Mouse (Mus musculus) hindbrain, embryonic 10.5 days (tissue): ENCODE data around the gene Clcn1. TPM values are rescaled to one million over a fixed set of nuclear protein-coding genes. Genes with fewer than 3 reads are reported as not detected.

Source experiments
- DNase-seq: peaks from one replicate; pipeline ENCODE4 v3.0.0-alpha.2; 2017; ENCODE audit warnings: low spot score
- H3K27ac ChIP-seq: fragments of 300-500 bp; sonication (generic); 2 replicates; pipeline ENCODE4 v1.5.1; 2016; ENCODE audit warnings: mild to moderate bottlenecking, moderate library complexity
- H3K27me3 ChIP-seq: fragments of 300-500 bp; sonication (generic); 2 replicates; pipeline ENCODE4 v1.6.1; 2016; ENCODE audit warnings: mild to moderate bottlenecking; ENCODE audit not compliant: poor library complexity, insufficient read depth, severe bottlenecking
- H3K36me3 ChIP-seq: fragments of 300-500 bp; sonication (generic); 2 replicates; pipeline ENCODE4 v1.6.1; 2016; ENCODE audit warnings: mild to moderate bottlenecking, moderate library complexity
- H3K4me1 ChIP-seq: fragments of 300-500 bp; sonication (generic); replicated peaks from 2 replicates; pipeline ENCODE4 v1.6.1; 2016; ENCODE audit warnings: mild to moderate bottlenecking
- H3K4me3 ChIP-seq: fragments of 300-500 bp; sonication (generic); 2 replicates; pipeline ENCODE4 v1.5.1; 2016; ENCODE audit warnings: mild to moderate bottlenecking, moderate library complexity
- H3K9me3 ChIP-seq: fragments of 300-500 bp; sonication (generic); 2 replicates; pipeline ENCODE4 v1.6.1; 2016; ENCODE audit warnings: mild to moderate bottlenecking, moderate library complexity
- WGBS: fragments of 180-500 bp; shearing (Covaris S2); methylation state at CpG from one replicate; pipeline ENCODE4 v1.1.7; 2016; 5-methylcytosine and 5-hydroxymethylcytosine counted together
- polyA plus RNA-seq: library from polyadenylated mRNA; unstranded; fragments of >200 nt; fragmentation: Nextera tagmentation; extraction: Ambion mirVana; gene quantifications from 2 replicates; pipeline ENCODE4 v1.2.1, GENCODE M21; 2016

The Clcn1 gene
- polyA plus RNA-seq, result 0.94 and 1.1 TPM in 2 replicates

DNA sequence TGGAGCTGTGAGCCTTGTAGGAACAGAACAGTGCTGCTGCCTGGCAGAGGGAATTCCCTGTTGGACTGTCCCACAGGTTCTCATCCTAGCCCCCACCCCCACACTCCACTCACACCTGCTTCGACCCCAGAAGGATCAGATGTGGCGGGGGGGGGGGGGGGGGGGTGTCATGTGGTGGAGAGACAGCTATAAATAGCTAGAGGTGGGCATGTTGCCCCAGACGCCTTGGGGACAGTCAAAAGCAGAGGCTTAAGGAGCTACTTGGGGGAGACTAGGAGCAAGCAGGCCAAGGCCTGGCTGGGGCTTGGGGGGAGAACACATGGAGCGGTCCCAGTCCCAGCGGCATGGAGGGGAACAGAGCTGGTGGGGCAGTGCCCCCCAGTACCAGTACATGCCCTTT is at the start of gene Clcn1:
TSS of gene Clcn1 (plus strand) at position 238 of the 400 bp plus-strand sequence.
- H3K36me3 ChIP-seq, result peaks cover 78% of the 10 kb centered on the region
- H3K4me1 ChIP-seq, result no peaks in the 10 kb centered on the region
- no peaks in the 10 kb centered on the region for H3K9me3 ChIP-seq
- 81% methylated on average over 5 of the region's 5 CpGs for WGBS
- H3K27me3 ChIP-seq, result no peaks in the 10 kb centered on the region
- no peak for DNase-seq
- H3K4me3 ChIP-seq, result no peak within 1 kb of the TSS
- no peak within 1 kb of the TSS for H3K27ac ChIP-seq

DNA sequence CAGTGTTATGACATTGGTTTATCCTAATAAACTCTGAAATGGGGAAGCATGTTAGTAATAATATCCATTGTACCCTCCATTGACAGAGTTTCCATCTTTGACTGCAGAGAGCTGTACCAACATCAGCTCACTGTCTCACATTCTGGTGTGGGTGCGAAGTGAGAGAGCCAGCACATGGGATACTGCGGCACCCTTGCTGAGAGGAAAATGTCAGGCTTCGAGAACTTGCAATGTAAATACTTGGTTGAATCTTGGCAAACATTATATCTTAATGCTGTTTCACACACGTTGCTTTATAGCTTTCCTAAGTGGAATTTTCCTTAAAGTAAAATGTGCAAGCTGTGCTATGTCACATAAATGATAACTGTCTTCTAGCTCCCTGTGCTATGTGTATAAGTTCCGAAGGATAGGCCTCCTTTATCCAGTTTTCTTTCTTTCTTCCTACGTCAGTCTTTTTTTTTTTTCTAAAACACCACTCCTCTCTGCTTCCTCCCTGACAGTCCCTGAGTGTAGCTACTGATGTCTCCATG is 49.1 kb upstream of the Clcn1 start:
- 76% methylated on average over 6 of the region's 6 CpGs for WGBS
- Histone ChIP-seq H3K27me3 (no peaks in the 10 kb centered on the region), H3K4me3 (no peak overlapping the region), H3K4me1 (no peaks in the 10 kb centered on the region), H3K36me3 (no peaks in the 10 kb centered on the region), H3K27ac (no peak overlapping the region), H3K9me3 (no peaks in the 10 kb centered on the region)
- DNase-seq, result no peak

GRCm38 (mm10) chr6:42241311-42242045 is 45.0 kb upstream of the Clcn1 start:
- H3K27ac ChIP-seq, result no peak overlapping the region
- no peaks in the 10 kb centered on the region for H3K36me3 ChIP-seq
- H3K9me3 ChIP-seq, result no peaks in the 10 kb centered on the region
- no peak overlapping the region for H3K4me3 ChIP-seq
- peaks cover 8% of the 10 kb centered on the region for H3K4me1 ChIP-seq
- DNase-seq, result no peak
- peaks cover 4% of the 10 kb centered on the region for H3K27me3 ChIP-seq
- 75% methylated on average over 6 of the region's 6 CpGs for WGBS

DNA sequence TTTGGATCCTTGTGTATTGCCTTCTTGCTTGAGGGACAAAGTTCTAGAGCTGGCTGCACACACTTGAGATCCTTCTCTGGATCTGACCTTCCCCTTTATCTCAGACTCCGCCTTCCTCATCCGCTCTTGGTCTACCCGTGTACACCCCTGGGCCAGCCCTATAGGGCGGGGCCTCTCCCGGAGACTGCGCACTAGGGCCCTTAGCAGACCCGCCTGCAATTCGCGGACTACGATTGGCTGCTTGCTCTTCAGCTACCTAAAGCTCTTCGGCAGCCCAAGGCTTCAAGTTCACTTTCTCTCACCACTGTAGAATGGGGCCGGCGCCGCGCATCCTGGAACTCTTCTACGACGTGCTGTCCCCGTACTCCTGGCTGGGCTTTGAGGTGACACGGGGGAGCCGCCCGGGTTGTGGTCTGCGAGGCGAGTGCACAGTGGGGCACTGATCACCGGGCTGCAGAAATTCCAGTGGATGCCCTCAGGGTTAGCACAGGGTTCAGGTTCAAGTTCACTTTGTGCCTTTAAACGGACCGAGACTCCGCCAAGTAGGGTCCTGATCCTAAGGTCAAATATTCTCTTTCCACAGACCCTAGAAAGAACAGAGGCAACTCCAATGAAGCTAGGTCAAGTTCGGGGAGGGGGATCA is 40.7 kb upstream of the Clcn1 start, which contains the start of gene Gstk1:
TSS of gene Gstk1 (plus strand) at position 225 of the 643 bp plus-strand sequence.
- Histone ChIP-seq H3K27me3 (peaks cover 15% of the 10 kb centered on the region), H3K4me1 (peaks cover 17% of the 10 kb centered on the region), H3K27ac (peak within 1 kb of the TSS; percentile 64; the same call in 1 of the 2 replicates), H3K4me3 (peak within 1 kb of the TSS; percentile 62), H3K36me3 (no peaks in the 10 kb centered on the region), H3K9me3 (no peaks in the 10 kb centered on the region)
- 3% methylated on average over 28 of the region's 28 CpGs for WGBS
- DNase-seq, result peak; percentile 85

DNA sequence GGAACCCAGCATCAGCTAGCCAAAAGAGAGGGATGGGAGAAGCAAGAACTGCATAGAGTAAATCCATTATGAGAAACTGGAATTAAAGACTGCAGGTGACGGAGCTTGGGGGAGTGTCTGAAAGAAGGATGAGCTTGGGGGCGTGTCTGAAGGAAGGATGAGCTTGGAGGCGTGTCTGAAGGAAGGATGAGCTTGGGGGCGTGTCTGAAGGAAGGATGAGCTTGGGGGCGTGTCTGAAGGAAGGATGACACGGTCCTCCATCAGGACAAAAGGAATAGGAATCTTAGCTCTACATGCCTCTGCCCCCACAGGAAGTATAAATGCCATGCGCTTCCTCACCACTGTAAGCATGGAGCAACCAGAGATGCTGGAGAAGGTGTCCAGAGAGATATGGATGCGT is 39.3 kb upstream of the Clcn1 start:
- H3K4me1 ChIP-seq, result peaks cover 17% of the 10 kb centered on the region
- no peaks in the 10 kb centered on the region for H3K9me3 ChIP-seq
- no peak overlapping the region for H3K27ac ChIP-seq
- H3K4me3 ChIP-seq, result peak overlapping the region; percentile 31
- no peaks in the 10 kb centered on the region for H3K36me3 ChIP-seq
- no peak for DNase-seq
- H3K27me3 ChIP-seq, result peaks cover 15% of the 10 kb centered on the region
- WGBS, result 5% methylated on average over 8 of the region's 8 CpGs

- peaks cover 17% of the 10 kb centered on the region for H3K4me1 ChIP-seq
- no peaks in the 10 kb centered on the region for H3K36me3 ChIP-seq
- H3K27ac ChIP-seq, result no peak overlapping the region
- DNase-seq, result no peak
- H3K27me3 ChIP-seq, result peaks cover 15% of the 10 kb centered on the region
- no peak overlapping the region for H3K4me3 ChIP-seq
- no peaks in the 10 kb centered on the region for H3K9me3 ChIP-seq
- 92% methylated on average over 1 of the region's 1 CpGs for WGBS
Observed at GRCm38 (mm10) chr6:42247981-42248380, 38.5 kb upstream of the Clcn1 start.

- no peak for DNase-seq
- Histone ChIP-seq H3K4me3 (no peak overlapping the region), H3K27ac (no peak overlapping the region), H3K4me1 (peaks cover 10% of the 10 kb centered on the region), H3K9me3 (no peaks in the 10 kb centered on the region), H3K36me3 (no peaks in the 10 kb centered on the region), H3K27me3 (peaks cover 8% of the 10 kb centered on the region)
- WGBS, result 86% methylated on average over 4 of the region's 4 CpGs
Observed at GRCm38 (mm10) chr6:42251791-42252190, 34.7 kb upstream of the Clcn1 start.

DNA sequence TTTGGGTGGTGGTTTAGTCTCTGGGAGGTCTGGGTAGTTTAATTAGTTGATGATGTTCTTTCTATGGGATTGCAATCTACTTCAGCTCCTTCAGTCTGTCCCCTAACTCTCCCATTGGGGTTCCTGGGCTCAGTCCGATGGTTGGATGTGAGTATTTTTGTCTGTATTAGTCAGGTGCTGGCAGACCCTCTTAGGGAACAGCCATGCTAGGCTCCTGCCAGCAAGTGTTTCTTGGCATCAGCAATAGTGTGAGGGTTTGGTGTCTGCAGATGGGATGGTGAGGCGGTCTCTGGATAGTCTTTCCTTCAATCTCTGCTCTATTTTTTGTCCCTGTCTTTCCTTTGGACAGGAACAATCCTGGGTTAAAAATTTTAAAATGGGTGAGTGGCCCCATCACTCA is 33.4 kb upstream of the Clcn1 start:
- Histone ChIP-seq H3K4me1 (no peaks in the 10 kb centered on the region), H3K36me3 (no peaks in the 10 kb centered on the region), H3K9me3 (no peaks in the 10 kb centered on the region), H3K4me3 (no peak overlapping the region), H3K27ac (no peak overlapping the region), H3K27me3 (no peaks in the 10 kb centered on the region)
- DNase-seq, result no peak
- WGBS, result 84% methylated on average over 2 of the region's 2 CpGs

GRCm38 (mm10) chr6:42257303-42257863 is 29.1 kb upstream of the Clcn1 start:
- no peaks in the 10 kb centered on the region for H3K4me1 ChIP-seq
- H3K9me3 ChIP-seq, result no peaks in the 10 kb centered on the region
- H3K27me3 ChIP-seq, result 0 out of 2 replicates have a peak, but pooled peaks cover 6% of the 10 kb centered on the region
- H3K36me3 ChIP-seq, result no peaks in the 10 kb centered on the region
- no peak overlapping the region for H3K27ac ChIP-seq
- DNase-seq, result peak; percentile 59
- 22% methylated on average over 11 of the region's 11 CpGs for WGBS
- H3K4me3 ChIP-seq, result no peak overlapping the region

DNA sequence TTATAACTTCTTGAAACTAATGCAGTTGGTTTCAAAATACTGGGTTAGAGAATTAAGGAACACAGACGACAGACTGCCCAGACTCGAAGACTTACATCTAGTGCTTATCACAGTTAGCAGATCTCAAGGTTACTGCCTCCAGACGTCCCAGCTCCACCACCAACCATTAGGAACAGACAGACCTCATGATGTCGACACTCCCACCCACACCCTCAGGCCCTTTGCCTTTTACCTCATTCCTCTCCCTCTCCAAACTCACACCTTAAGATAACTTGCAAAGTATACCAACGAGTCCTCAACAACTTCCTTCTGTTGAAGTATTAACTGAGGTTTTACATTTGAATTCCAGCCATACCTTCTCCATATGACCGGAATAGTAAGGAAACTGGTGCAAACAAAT is 26.1 kb upstream of the Clcn1 start:
- Histone ChIP-seq H3K27ac (no peak overlapping the region), H3K27me3 (0 out of 2 replicates have a peak, but pooled peaks cover 6% of the 10 kb centered on the region), H3K4me3 (no peak overlapping the region), H3K36me3 (no peaks in the 10 kb centered on the region), H3K9me3 (no peaks in the 10 kb centered on the region), H3K4me1 (no peaks in the 10 kb centered on the region)
- DNase-seq, result no peak
- WGBS, result 72% methylated on average over 6 of the region's 6 CpGs

DNA sequence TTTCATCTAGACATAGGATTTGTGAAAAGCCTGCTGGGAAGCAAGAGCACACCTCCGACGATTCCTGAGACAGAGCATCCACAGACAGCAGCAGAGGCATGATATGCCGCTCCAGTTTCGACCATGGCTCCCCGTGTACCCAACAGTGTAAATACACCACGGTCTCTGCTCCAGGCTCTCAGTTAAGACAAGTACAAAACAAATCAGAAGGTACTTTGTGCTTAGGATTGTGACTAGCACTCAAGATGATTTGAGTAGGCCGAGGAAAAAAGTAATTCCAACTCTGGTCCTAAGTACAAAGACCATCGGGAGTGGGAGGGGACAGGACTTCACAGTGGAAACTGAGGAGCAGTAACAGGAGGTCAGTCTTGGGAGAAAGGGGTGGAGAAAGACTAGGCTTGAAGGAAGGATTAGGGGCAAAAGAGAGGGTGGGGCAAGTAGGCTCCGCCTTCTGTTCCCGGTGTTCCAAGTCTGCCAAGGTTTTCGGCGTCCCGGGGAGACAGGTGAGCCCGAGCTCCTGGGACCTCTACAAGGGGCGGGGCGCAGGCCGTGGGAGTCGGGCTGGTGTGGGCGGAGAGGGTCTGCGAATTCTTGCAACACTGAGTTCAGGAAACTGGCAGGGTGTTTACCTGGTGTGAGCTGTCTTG is 24.8 kb upstream of the Clcn1 start, which contains the start of gene Tmem139:
TSS of gene Tmem139 (plus strand) at position 447 of the 647 bp plus-strand sequence.
- H3K4me3 ChIP-seq, result peak within 1 kb of the TSS; percentile 20; the same call in 1 of the 2 replicates
- no peaks in the 10 kb centered on the region for H3K9me3 ChIP-seq
- no peak for DNase-seq
- H3K27me3 ChIP-seq, result 0 out of 2 replicates have a peak, but pooled peaks cover 6% of the 10 kb centered on the region
- WGBS, result 20% methylated on average over 20 of the region's 20 CpGs
- H3K4me1 ChIP-seq, result peaks cover 6% of the 10 kb centered on the region
- no peak within 1 kb of the TSS for H3K27ac ChIP-seq
- no peaks in the 10 kb centered on the region for H3K36me3 ChIP-seq

DNA sequence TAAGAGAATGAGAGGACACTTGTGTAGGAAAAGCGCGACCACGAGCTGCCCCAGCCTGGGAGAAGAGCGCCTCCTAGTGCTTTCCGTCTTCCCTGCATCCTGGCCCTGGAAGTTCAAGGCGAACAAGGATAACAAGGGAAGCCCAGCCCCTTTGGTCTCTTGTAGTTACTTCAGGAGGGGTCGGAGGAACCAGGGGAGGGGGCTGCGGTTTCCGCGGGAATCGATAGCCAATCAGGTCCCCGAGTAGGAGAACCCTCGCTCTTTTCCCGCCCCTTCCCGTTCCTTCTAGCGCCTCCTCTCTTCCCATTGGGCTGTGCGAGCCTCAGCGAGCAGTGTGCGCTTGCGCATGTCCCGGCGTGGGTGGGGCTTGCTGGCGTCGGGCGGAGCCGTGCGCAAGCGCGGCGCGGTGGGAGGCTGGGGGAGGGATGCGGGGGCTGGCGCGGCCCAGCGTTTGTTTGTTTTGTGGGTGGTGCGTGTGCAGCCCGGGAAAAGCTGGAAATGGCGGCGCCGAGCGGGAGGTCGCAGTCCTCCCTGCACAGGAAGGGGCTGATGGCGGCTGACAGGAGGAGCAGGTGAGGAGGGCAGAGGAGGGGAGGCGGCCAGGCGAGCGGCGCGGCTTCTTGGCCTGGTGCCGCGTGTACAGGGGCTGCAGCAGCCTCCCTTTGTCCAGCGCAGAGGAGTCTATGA is 21.7 kb upstream of the Clcn1 start, which contains the start of gene Casp2:
TSS of gene Casp2 (plus strand) at position 360 of the 687 bp plus-strand sequence.
- Histone ChIP-seq H3K4me3 (peak within 1 kb of the TSS; percentile 78), H3K27me3 (0 out of 2 replicates have a peak, but pooled peaks cover 6% of the 10 kb centered on the region), H3K4me1 (peaks cover 8% of the 10 kb centered on the region), H3K27ac (peak within 1 kb of the TSS; percentile 97), H3K36me3 (peaks cover 28% of the 10 kb centered on the region), H3K9me3 (no peaks in the 10 kb centered on the region)
- WGBS, result under 1% methylated on average over 51 of the region's 51 CpGs
- DNase-seq, result peak; percentile 99
